22 mouse cellular contexts compared by ENCODE assay signal in the genomic region with DNA sequence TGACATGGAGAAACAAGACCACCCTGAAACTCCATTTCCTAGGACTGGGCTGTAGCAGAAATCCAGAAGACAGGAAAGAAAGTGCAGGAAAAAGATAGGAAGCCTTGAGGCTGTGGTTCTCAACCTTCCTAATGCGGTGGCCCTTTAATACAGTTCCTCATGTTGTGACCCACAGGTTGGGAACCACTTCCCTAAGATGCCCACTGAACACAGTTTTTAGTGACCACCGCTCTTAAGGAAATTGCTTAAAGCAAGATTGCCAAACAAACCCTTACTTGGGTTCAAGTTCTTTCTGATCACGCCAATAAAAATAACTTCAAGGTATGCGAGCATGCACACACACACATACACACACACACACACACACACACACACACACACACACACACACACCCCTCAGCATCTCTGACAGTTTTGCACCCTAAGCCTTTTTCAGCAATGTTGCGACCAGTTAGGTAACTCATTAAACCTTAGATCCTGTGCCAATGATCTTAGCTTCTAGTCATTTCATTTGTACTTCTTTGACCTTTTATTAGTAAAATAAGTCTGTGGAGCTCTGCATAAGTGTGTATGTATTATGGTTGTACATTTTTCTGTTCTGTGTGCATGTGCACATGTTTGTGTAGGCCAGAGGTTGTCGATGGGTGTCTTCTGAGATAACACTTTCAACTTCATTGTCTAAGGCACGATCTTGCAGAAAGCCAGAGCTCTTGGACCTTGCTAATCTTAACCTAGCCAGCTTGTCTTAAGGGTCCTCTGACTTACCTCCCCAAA. TPM values are rescaled to one million over a fixed set of nuclear protein-coding genes. Genes with fewer than 3 reads are reported as not detected.
DNase-seq lines count a peak whose midpoint lies in the region; ATAC-seq and TF ChIP-seq lines count a peak whose summit lies in the region.
"Had no signal": no experiment of that assay in that cellular context is flagged by ENCODE, and none has a peak within 500 bp of the region (broad histone marks: within the 10 kb centered on the region; RNA-seq: fewer than 3 reads in every experiment).

No protein-coding gene starts in this region.

- peak; percentile 40 for DNase-seq in kidney, adult 18-20 months
- peak; percentile 78 for DNase-seq in kidney, adult 2 months
- peak; percentile 34 to 62 for DNase-seq in kidney, postnatal 36 days
- no peak for DNase-seq in stomach, postnatal 0 days (ENCODE audit: low spot score)
- no peak for DNase-seq in right cerebral cortex, adult 18-20 months
- DNase-seq in right cerebral cortex, postnatal 36 days (ENCODE audit: low spot score in 2 of 2): no peak
- DNase-seq: cerebellum, postnatal 14 days; gastrocnemius, postnatal 10 days; heart, postnatal 10 days; lung, postnatal 10 days; retina, postnatal 1 day; spleen, adult 18-20 months had no signal

- H3K27ac ChIP-seq in kidney, embryonic 14.5 days (ENCODE audit: low read depth, low read length): no peak overlapping the region
- peak overlapping the region; percentile 99 for H3K27ac ChIP-seq in kidney, adult 2 months (ENCODE audit: insufficient read depth, low read depth, low read length)
- H3K27ac ChIP-seq in stomach, postnatal 0 days (replicated peaks): peak overlapping the region; percentile 56
- H3K27ac ChIP-seq in hindbrain, embryonic 16.5 days (ENCODE audit: low read depth, low read length): no peak overlapping the region
- H3K27ac ChIP-seq: embryonic facial prominence, embryonic 10.5 days; hindbrain, embryonic 15.5 days; limb, embryonic 13.5 days; neural tube, embryonic 15.5 days had no signal

- no peaks in the 10 kb centered on the region for H3K9me3 ChIP-seq in kidney, embryonic 14.5 days (ENCODE audit: control insufficient read depth, low read length)
- H3K9me3 ChIP-seq in stomach, postnatal 0 days (ENCODE audit: control insufficient read depth, low read length): no peaks in the 10 kb centered on the region
- H3K9me3 ChIP-seq in hindbrain, embryonic 16.5 days (ENCODE audit: control insufficient read depth, low read length): no peaks in the 10 kb centered on the region
- H3K9me3 ChIP-seq: embryonic facial prominence, embryonic 10.5 days; hindbrain, embryonic 15.5 days; limb, embryonic 13.5 days; neural tube, embryonic 15.5 days had no signal

- H3K36me3 ChIP-seq in kidney, embryonic 14.5 days (ENCODE audit: control insufficient read depth, insufficient read depth, low read length): no peaks in the 10 kb centered on the region
- no peaks in the 10 kb centered on the region for H3K36me3 ChIP-seq in kidney, adult 2 months (ENCODE audit: control insufficient read depth, insufficient read depth, low read length)
- no peaks in the 10 kb centered on the region for H3K36me3 ChIP-seq in stomach, postnatal 0 days (ENCODE audit: control insufficient read depth, insufficient read depth, low read length)
- no peaks in the 10 kb centered on the region for H3K36me3 ChIP-seq in hindbrain, embryonic 16.5 days (ENCODE audit: control insufficient read depth, insufficient read depth, low read length)
- H3K36me3 ChIP-seq: embryonic facial prominence, embryonic 10.5 days; hindbrain, embryonic 15.5 days; limb, embryonic 13.5 days; neural tube, embryonic 15.5 days had no signal

- H3K4me3 ChIP-seq in kidney, embryonic 14.5 days (ENCODE audit: low read length): no peak overlapping the region
- no peak overlapping the region for H3K4me3 ChIP-seq in kidney, adult 2 months (ENCODE audit: insufficient read depth, low read depth, low read length)
- no peak overlapping the region for H3K4me3 ChIP-seq in stomach, postnatal 0 days (ENCODE audit: low read depth, low read length)
- H3K4me3 ChIP-seq in hindbrain, embryonic 16.5 days (ENCODE audit: low read length): no peak overlapping the region
- H3K4me3 ChIP-seq: embryonic facial prominence, embryonic 10.5 days; erythroblast, embryonic 14.5 days; hindbrain, embryonic 15.5 days; limb, embryonic 13.5 days; neural tube, embryonic 15.5 days had no signal

- 91% methylated on average over 7 of the region's 7 CpGs for WGBS in kidney, embryonic 14.5 days
- WGBS in kidney, adult 2 months: 51% methylated on average over 7 of the region's 7 CpGs
- 88% methylated on average over 7 of the region's 7 CpGs for WGBS in stomach, postnatal 0 days
- WGBS in hindbrain, embryonic 16.5 days: 93% methylated on average over 7 of the region's 7 CpGs

- H3K9ac ChIP-seq in kidney, embryonic 14.5 days (ENCODE audit: low read depth, low read length): no peak overlapping the region
- H3K9ac ChIP-seq in stomach, postnatal 0 days (ENCODE audit: low read length): no peak overlapping the region
- no peak overlapping the region for H3K9ac ChIP-seq in hindbrain, embryonic 16.5 days (ENCODE audit: low read depth, low read length)
- H3K9ac ChIP-seq: hindbrain, embryonic 15.5 days; limb, embryonic 13.5 days; neural tube, embryonic 15.5 days had no signal

- no peak for TF ChIP-seq POLR2A in kidney, adult 2 months (IDR thresholded peaks at IDR 0.05; ENCODE audit: low read depth, low read length)

- TF ChIP-seq CTCF in kidney, adult 2 months (conservative IDR thresholded peaks at IDR 0.05; ENCODE audit: insufficient read depth, insufficient read length, low read depth, low read length): no peak
- TF ChIP-seq CTCF in stomach, postnatal 0 days (IDR thresholded peaks at IDR 0.05; ENCODE audit: low read depth): no peak

- H3K4me2 ChIP-seq in kidney, embryonic 14.5 days (replicated peaks; ENCODE audit: low read depth, low read length): no peak overlapping the region
- H3K4me2 ChIP-seq in stomach, postnatal 0 days (replicated peaks; ENCODE audit: low read depth): no peak overlapping the region
- H3K4me2 ChIP-seq in hindbrain, embryonic 16.5 days (ENCODE audit: low read length): no peak overlapping the region
- H3K4me2 ChIP-seq: hindbrain, embryonic 15.5 days; limb, embryonic 13.5 days; midbrain, embryonic 11.5 days; neural tube, embryonic 15.5 days had no signal

- no peaks in the 10 kb centered on the region for H3K27me3 ChIP-seq in kidney, embryonic 14.5 days (ENCODE audit: control insufficient read depth, insufficient read depth, low read length)
- H3K27me3 ChIP-seq in kidney, adult 2 months (replicated peaks; ENCODE audit: control insufficient read depth, insufficient read depth, low read length): no peaks in the 10 kb centered on the region
- no peaks in the 10 kb centered on the region for H3K27me3 ChIP-seq in stomach, postnatal 0 days (ENCODE audit: control insufficient read depth, insufficient read depth, low read length)
- no peaks in the 10 kb centered on the region for H3K27me3 ChIP-seq in hindbrain, embryonic 16.5 days (replicated peaks; ENCODE audit: control insufficient read depth, insufficient read depth, low read length)
- H3K27me3 ChIP-seq: hindbrain, embryonic 15.5 days; limb, embryonic 13.5 days; neural tube, embryonic 15.5 days; Patski had no signal

- no peak for ATAC-seq in kidney, embryonic 14.5 days (ENCODE audit: low FRiP score, low TSS enrichment)
- peak; percentile 78 for ATAC-seq in stomach, postnatal 0 days (ENCODE audit: low FRiP score, low TSS enrichment)
- ATAC-seq in hindbrain, embryonic 16.5 days: no peak
- ATAC-seq: forebrain, embryonic 16.5 days; Patski had no signal

- no peaks in the 10 kb centered on the region for H3K4me1 ChIP-seq in kidney, embryonic 14.5 days (ENCODE audit: control insufficient read depth, insufficient read depth, low read length)
- H3K4me1 ChIP-seq in kidney, adult 2 months (ENCODE audit: control insufficient read depth, insufficient read depth, low read length): peaks cover 14% of the 10 kb centered on the region
- no peaks in the 10 kb centered on the region for H3K4me1 ChIP-seq in stomach, postnatal 0 days (replicated peaks; ENCODE audit: control insufficient read depth, insufficient read depth)
- no peaks in the 10 kb centered on the region for H3K4me1 ChIP-seq in hindbrain, embryonic 16.5 days (ENCODE audit: control insufficient read depth, insufficient read depth, low read depth, low read length)
- H3K4me1 ChIP-seq: embryonic facial prominence, embryonic 10.5 days; hindbrain, embryonic 15.5 days; neural tube, embryonic 15.5 days had no signal

- TF ChIP-seq EP300 in stomach, postnatal 0 days (optimal IDR thresholded peaks at IDR 0.05): no peak

RNA-seq across cellular contexts. Expression of a gene that starts 53.1 kb away (rescaled TPM):
- polyA plus RNA-seq in kidney, embryonic 14.5 days (2014; fragmentation: Nextera tagmentation; extraction: Ambion mirVana): 40.9 and 77.0 TPM in 2 replicates
- polyA plus RNA-seq in kidney, adult 2 months (2012; rRNA removed): 54.3 and 56.1 TPM in 2 replicates
- 46.4 and 49.6 TPM in 2 replicates for polyA plus RNA-seq in stomach, postnatal 0 days (2015; fragmentation: Nextera tagmentation; extraction: Ambion mirVana)
- polyA plus RNA-seq in hindbrain, embryonic 16.5 days (2015; fragmentation: Nextera tagmentation; extraction: Ambion mirVana): 27.0 and 34.0 TPM in 2 replicates

Comparison
In these comparisons a context has a peak if more than half of its experiments do, and no peak if none do; other contexts are left out.
1. H3K27ac ChIP-seq: peak in kidney, adult 2 months (single experiment) and stomach, postnatal 0 days (single experiment); none in kidney, embryonic 14.5 days (single experiment) and hindbrain, embryonic 16.5 days (single experiment).
2. DNase-seq: peak in kidney, adult 18-20 months (single experiment), kidney, adult 2 months (single experiment) and kidney, postnatal 36 days (2 of 2); none in stomach, postnatal 0 days (single experiment), right cerebral cortex, adult 18-20 months (single experiment) and right cerebral cortex, postnatal 36 days (0 of 2).